Mouse (Mus musculus) Patski (cell line): Measurements from ENCODE around the gene 9230104L09Rik. TPM values are rescaled to one million over a fixed set of nuclear protein-coding genes. Genes with fewer than 3 reads are reported as not detected.

Source experiments
- ATAC-seq: fragments of 100-300 bp; one replicate; pipeline ENCODE4 v1.8.0; 2021
- CTCF ChIA-PET: fragments of 350-600 bp; sonication (Branson Sonifier 250); formaldehyde crosslinking; loops from one replicate; lab custom pipeline; 2022; ENCODE audit warnings: inconsistent platforms; lab: Charles Lee
- POLR2A ChIA-PET: fragments of 350-600 bp; sonication (Branson Sonifier 250); formaldehyde crosslinking; loops from one replicate; lab custom pipeline; 2022; ENCODE audit warnings: antibody characterized with exemption, inconsistent platforms; lab: Charles Lee
- DNase-seq: peaks from one replicate; pipeline ENCODE4 v3.0.0-alpha.2; 2011; ENCODE audit warnings: low read depth, low spot score
- H3K27me3 ChIP-seq: fragments of 371-371 bp; one replicate; pipeline ENCODE4 v1.5.1; 2021
- CTCF ChIP-seq: fragments of 100-300 bp; IDR thresholded peaks from one replicate; pipeline ENCODE4 v1.5.1; 2021
- in situ Hi-C: fragments of 300-500 bp; cut with MboI; formaldehyde crosslinking; loops from 3 replicates; pipeline ENCODE4 v1.11.1; 2018; ENCODE audit warnings: low pct_unique_long_range_greater_than_20kb, mixed read lengths
- polyA plus RNA-seq: library from polyadenylated mRNA; unstranded; gene quantifications from one replicate; pipeline ENCODE4 v1.2.3, GENCODE M21; 2021

9230104L09Rik gene
- polyA plus RNA-seq, 1 experiment from 2014 or later: not detected

GRCm38 (mm10) chr2:148861693-148862092 is 3.1 kb downstream of the 9230104L09Rik start:
- no peaks in the 10 kb centered on the region for H3K27me3 ChIP-seq
- no peak for DNase-seq
- in situ Hi-C loops: no loop called here
- ChIA-PET POLR2A (no interaction called here), CTCF (interaction anchor here (1.6 to 5.5 kb wide), 3 partner anchors 10 to 40 kb away, joined by 7 to 28 read pairs (median 26); partner anchors contain the start of gene Cst3)
- TF ChIP-seq CTCF: no peak
- ATAC-seq: no peak

- no peak for TF ChIP-seq CTCF
- no peaks in the 10 kb centered on the region for H3K27me3 ChIP-seq
- in situ Hi-C loops: no loop called here
- no peak for DNase-seq
- CTCF ChIA-PET: interaction anchor here (1.6 to 5.5 kb wide), 4 partner anchors 9 to 41 kb away, joined by 5 to 28 read pairs (median 16); partner anchors contain the start of gene Cst3
- no peak for ATAC-seq
- POLR2A ChIA-PET: interaction anchor here (1.2 kb wide), 1 partner anchor 41 kb away, joined by 3 read pairs; no protein-coding TSS in a partner anchor
These were observed 3.8 kb downstream of the 9230104L09Rik start for GRCm38 (mm10) chr2:148860993-148861392.

GRCm38 (mm10) chr2:148857506-148857905 is 7.3 kb downstream of the 9230104L09Rik start:
- ChIA-PET POLR2A (interaction anchor here (2.6 kb wide), 1 partner anchor 18 kb away, joined by 11 read pairs; the partner anchor contains the start of gene Cst3), CTCF (interaction anchor here (1.1 to 14.1 kb wide), 7 partner anchors 11 to 106 kb away, joined by 3 to 330 read pairs (median 4); partner anchors contain the start of gene Cst3)
- peak; percentile 59 for DNase-seq
- no peak for TF ChIP-seq CTCF
- peak; percentile 98 for ATAC-seq
- no peaks in the 10 kb centered on the region for H3K27me3 ChIP-seq
- in situ Hi-C loops: no loop called here

DNA sequence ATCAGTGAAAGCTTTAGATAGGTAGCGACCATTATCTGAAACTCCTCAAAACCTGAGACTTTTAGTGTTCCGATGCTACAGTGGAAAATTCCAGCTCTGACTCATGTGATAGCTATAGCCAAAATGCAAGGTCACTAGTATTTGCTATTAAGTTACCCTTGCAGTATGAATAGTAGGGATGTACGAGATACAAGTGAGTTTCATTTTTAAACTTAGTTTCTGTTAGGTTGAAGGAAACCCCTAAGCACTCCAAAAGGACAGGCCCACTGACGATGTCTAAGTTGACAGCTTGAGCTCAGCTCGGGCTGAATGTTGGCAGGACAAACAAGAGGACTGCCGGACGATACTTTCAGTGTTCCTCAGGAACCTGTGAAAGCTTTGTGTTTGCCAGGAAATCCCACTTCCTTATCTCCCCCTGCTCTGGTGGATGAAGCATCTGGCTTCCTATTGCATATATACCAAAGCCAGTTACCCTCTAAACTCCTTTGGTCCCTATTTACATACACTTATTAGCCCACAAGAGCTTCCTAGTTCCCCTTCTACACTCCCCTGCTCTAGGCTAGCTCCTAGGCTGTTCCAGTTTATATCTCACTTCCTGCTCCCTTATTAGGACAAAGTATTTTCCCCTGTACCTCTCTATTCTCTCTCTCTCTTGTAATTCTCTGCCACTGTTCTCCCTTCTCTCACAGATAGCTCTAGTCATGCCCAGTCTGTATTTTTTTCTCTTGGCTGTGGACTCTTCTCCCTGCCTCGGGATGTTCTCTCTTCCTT is 8.0 kb downstream of the 9230104L09Rik start:
- POLR2A ChIA-PET: interaction anchor here (0.5 to 2.6 kb wide), 2 partner anchors 18 to 23 kb away, joined by 5 to 11 read pairs; partner anchors contain the start of gene Cst3
- CTCF ChIA-PET: interaction anchor here (1.1 to 14.1 kb wide), 7 partner anchors 11 to 105 kb away, joined by 3 to 330 read pairs (median 4); partner anchors contain the start of gene Cst3
- no peaks in the 10 kb centered on the region for H3K27me3 ChIP-seq
- no peak for TF ChIP-seq CTCF
- in situ Hi-C loops: no loop called here
- no peak for DNase-seq
- ATAC-seq: peak; percentile 46

- peak; percentile 20 for DNase-seq
- H3K27me3 ChIP-seq: peaks cover 11% of the 10 kb centered on the region
- ChIA-PET CTCF (interaction anchor here (0.9 to 14.1 kb wide), 21 partner anchors 10 to 145 kb away, joined by 3 to 330 read pairs (median 8); partner anchors contain the start of genes Cst3 and Cstl1), POLR2A (interaction anchor here (0.7 to 2.4 kb wide), 4 partner anchors 14 to 51 kb away, joined by 4 to 10 read pairs (median 8); partner anchors contain the start of gene 9230104L09Rik)
- in situ Hi-C loops: loop anchor here (5.0 kb wide), 2 partner anchors 51 to 99 kb away; partner anchors contain the start of gene Cstl1
- peak; percentile 87 for TF ChIP-seq CTCF
- peak; percentile 92 for ATAC-seq
These were observed 13.5 kb downstream of the 9230104L09Rik start for GRCm38 (mm10) chr2:148851116-148851906.

DNA sequence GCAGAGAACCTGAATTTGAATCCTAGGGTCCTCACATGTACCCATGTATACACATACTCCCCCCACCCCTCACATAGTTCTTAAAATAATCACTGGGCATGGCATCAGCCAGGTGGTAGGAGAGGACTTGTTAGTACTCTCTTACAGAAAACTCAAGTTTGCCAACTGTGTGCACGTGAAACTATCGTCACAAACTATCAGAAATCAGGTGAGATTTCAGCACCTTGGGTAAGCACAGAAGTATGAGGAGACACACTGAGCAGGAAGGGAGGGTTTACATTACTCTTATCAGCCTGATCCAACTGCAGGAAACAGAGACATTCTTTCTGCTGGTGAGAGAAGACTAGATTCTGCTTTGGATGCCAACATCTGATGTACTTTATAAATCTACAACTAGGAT is 25.6 kb downstream of the 9230104L09Rik start:
- no peak for DNase-seq
- no peak for ATAC-seq
- in situ Hi-C loops: no loop called here
- CTCF ChIA-PET: no interaction called here
- peaks cover 9% of the 10 kb centered on the region for H3K27me3 ChIP-seq
- no peak for TF ChIP-seq CTCF
- POLR2A ChIA-PET: no interaction called here

GRCm38 (mm10) chr2:148838075-148838777 is 26.6 kb downstream of the 9230104L09Rik start:
- CTCF ChIA-PET: interaction anchor here (1.0 kb wide), 1 partner anchor 62 kb away, joined by 3 read pairs; no protein-coding TSS in a partner anchor
- POLR2A ChIA-PET: no interaction called here

DNA sequence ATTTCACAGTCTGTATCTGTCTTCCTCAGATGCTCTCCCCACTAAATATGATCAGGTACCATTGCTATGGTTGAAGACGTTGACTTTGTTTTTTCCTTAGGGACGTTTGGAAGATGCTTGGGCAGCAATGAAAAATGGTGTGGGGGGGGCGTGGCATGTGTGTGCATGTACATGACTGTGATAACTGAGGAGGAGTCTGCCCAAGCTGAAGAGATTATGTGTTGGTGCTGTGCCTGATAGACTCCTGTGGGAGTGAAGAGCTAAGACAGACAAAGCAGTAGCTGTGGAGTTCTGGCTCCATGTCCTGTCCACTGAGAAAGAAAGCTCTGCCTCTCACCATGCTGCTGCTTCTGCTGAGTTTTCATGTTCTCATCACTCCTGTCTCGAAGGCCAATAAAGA is 29.9 kb downstream of the 9230104L09Rik start, which contains the start of gene Cst9:
Cst9 (plus strand) TSS at position 236 of the 400 bp plus-strand sequence.
- ATAC-seq: no peak
- peaks cover 9% of the 10 kb centered on the region for H3K27me3 ChIP-seq
- in situ Hi-C loops: no loop called here
- ChIA-PET POLR2A (no interaction called here), CTCF (no interaction called here)
- TF ChIP-seq CTCF: no peak
- no peak for DNase-seq

More at GRCm38 (mm10) chr2:148838075-148838777, 26.6 kb downstream of the 9230104L09Rik start:
- no peak for TF ChIP-seq CTCF
- peaks cover 12% of the 10 kb centered on the region for H3K27me3 ChIP-seq
- ATAC-seq (no peak), DNase-seq (no peak)
- in situ Hi-C loops: no loop called here

GRCm38 (mm10) chr2:148825986-148826385 is 38.9 kb downstream of the 9230104L09Rik start:
- CTCF ChIA-PET: no interaction called here
- no peak for TF ChIP-seq CTCF
- POLR2A ChIA-PET: no interaction called here
- no peaks in the 10 kb centered on the region for H3K27me3 ChIP-seq
- ATAC-seq (no peak), DNase-seq (no peak)
- in situ Hi-C loops: no loop called here
